Mouse (Mus musculus): ENCODE results near the gene Rasal2. TPM values are rescaled to one million over a fixed set of nuclear protein-coding genes. Genes with fewer than 3 reads are reported as not detected.

Gene Rasal2
- polyA plus RNA-seq, 1 experiment from 2014 or later: 45.5 TPM

DNA sequence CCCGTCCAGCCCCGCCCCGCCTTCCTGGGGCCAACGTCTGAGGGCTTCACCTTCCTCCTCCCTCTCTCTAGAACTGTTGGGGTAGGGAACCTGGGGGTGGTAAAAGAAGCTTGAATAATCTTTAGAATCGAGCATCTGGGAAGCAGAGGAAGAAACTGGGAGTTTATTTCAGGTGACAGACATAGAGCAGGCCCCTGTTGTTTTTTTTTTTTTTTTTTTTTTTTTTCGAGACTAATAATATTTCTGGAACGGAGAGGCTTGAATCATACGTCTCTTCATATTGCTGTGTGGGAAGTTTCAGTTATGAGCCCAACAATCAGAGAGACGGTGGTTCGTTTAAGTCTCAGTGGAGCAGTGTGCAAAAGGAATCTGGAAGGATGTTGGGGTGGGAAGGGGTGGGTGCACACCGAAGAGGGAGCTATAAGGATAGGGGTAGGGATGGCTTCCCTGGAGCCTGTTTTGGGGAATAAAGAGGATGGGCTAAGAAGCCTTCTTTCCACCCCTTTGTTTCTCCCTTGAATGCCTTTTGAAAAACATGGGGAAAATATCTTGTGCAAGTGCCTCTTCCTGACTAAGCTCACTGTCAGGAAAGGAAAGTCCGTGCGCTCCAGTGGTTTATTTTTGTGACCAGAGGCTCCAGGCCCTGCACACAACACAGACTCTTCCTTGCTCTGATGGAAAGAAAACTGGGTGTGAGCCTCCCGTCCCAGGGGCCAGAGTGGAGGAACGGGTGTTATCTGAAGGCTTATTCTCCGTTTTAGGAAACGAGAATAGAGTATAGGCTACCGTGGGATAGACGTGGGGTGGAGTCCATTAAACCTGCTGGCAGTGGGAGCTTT, 31.5 kb upstream of the Rasal2 start:
- Histone ChIP-seq H3K4me2 (replicated peaks) (peak overlapping the region; percentile 20), H3K27me3 (ENCODE audit: control insufficient read depth, insufficient read depth, low read length) (no peaks in the 10 kb centered on the region), H3K4me1 (replicated peaks; ENCODE audit: control insufficient read depth, insufficient read depth, low read length) (peaks cover 30% of the 10 kb centered on the region), H3K9ac (peak overlapping the region; percentile 17; the same call in 1 of the 2 replicates), H3K4me3 (replicated peaks; ENCODE audit: low read length) (no peak overlapping the region), H3K27ac (peak overlapping the region; percentile 38; the same call in 1 of the 2 replicates), H3K36me3 (replicated peaks; ENCODE audit: control insufficient read depth, insufficient read depth) (no peaks in the 10 kb centered on the region), H3K9me3 (ENCODE audit: control insufficient read depth, low read length) (no peaks in the 10 kb centered on the region)
- 15% methylated on average over 19 of the region's 19 CpGs for WGBS
- ATAC-seq (ENCODE audit: low FRiP score): no peak
- no peak for DNase-seq (ENCODE audit: low spot score)

DNA sequence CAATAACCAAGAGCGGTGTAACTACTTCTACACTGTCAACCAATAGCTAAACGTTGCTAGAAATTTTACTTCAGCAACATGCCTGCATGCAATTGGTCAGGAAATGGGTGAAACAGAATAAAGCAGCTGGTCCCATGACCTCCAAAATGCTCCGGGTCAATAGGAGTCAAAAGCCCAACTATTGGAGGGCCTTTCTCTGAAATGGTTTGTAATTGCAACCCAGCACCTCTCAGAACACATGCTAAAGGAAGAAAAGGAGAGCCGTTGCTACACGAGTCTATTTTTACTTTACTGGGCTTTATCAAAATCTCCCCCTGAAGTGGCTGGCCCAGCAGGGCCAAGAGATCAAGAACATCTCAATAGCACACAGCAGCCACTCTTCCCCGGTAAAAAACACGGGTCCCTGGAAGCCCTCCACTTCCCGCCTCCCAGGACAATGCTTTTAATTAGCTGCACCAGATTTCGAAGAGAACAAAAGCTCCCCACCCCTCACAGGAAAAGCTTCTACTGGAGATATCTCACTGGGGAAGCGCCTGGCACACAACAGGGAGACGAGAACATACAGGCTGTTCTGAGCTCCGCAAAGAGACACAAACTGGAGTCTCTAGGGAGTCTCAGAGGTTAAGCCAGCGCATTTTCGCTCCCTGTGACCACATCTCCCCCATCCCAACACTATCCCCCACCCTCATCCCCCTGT, 30.8 kb upstream of the Rasal2 start:
- DNase-seq (ENCODE audit: low spot score) (no peak), ATAC-seq (ENCODE audit: low FRiP score) (no peak)
- Histone ChIP-seq H3K9ac (peak overlapping the region; percentile 17; the same call in 1 of the 2 replicates), H3K36me3 (replicated peaks; ENCODE audit: control insufficient read depth, insufficient read depth) (no peaks in the 10 kb centered on the region), H3K9me3 (ENCODE audit: control insufficient read depth, low read length) (no peaks in the 10 kb centered on the region), H3K4me3 (replicated peaks; ENCODE audit: low read length) (no peak overlapping the region), H3K27me3 (ENCODE audit: control insufficient read depth, insufficient read depth, low read length) (no peaks in the 10 kb centered on the region), H3K4me2 (replicated peaks) (peak overlapping the region; percentile 20), H3K4me1 (replicated peaks; ENCODE audit: control insufficient read depth, insufficient read depth, low read length) (peaks cover 30% of the 10 kb centered on the region), H3K27ac (peak overlapping the region; percentile 38; the same call in 1 of the 2 replicates)
- 9% methylated on average over 14 of the region's 14 CpGs for WGBS

DNA sequence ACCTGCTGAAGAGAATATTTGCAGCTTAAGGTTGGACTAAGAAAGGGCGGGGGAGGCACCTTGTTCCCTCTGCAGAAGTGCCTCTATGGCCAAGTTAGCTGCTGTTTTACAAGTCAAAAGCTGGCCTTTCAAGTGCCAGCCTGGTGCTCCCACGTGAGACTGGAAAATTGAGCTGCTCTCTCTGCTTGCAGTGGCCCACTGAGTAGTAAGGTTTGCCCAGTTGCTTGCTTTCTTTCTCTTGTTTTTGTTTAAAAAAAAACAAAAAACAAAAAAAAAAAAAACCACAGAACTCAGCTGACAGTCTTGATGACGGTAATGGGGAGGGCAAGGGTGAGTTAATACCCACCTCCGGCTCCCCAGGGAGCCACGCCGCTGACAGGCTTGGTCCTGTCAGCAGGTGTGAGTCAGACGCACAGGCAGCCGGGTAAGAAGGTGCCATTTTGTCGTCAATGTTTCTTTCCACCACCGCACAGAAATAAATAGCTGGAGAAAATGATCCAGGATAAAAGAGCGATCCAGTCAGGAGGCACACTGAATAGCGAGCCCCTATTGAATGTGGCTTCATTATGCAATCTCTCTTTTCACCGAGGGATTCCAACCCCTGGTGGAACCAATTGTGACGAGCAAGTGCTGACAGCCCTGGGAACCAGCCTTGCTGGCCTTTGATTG, 27.7 kb upstream of the Rasal2 start:
- 4% methylated on average over 14 of the region's 14 CpGs for WGBS

DNA sequence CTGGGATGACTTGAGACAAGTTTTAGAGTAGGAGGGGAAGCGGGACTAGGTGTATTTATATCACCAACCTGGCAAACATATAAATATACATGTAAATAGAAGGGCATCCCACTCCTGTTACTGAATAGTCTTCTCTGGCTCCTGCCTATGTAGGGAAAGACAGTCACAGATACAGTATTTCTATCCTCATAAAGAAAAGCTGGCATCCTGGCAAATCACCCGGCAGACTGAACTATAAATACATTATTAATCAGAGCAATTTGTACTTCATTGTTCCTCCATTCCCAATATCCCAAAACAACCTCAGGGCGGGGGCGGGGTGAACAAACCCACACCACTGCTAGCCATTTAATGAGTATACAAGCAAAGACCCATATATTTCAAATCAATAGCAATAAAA, 26.7 kb upstream of the Rasal2 start:
- DNase-seq (ENCODE audit: low spot score) (no peak), ATAC-seq (ENCODE audit: low FRiP score) (no peak)
- Histone ChIP-seq H3K9ac (no peak overlapping the region), H3K4me1 (replicated peaks; ENCODE audit: control insufficient read depth, insufficient read depth, low read length) (peaks cover 27% of the 10 kb centered on the region), H3K9me3 (ENCODE audit: control insufficient read depth, low read length) (no peaks in the 10 kb centered on the region), H3K27me3 (ENCODE audit: control insufficient read depth, insufficient read depth, low read length) (no peaks in the 10 kb centered on the region), H3K4me2 (replicated peaks) (no peak overlapping the region), H3K27ac (0 out of 2 replicates have a peak overlapping the region, but pooled peaks have one; percentile 52), H3K4me3 (replicated peaks; ENCODE audit: low read length) (no peak overlapping the region), H3K36me3 (replicated peaks; ENCODE audit: control insufficient read depth, insufficient read depth) (no peaks in the 10 kb centered on the region)
- 71% methylated on average over 4 of the region's 4 CpGs for WGBS

More for the DNA sequence above, 27.7 kb upstream of the Rasal2 start:
- H3K4me2 ChIP-seq (replicated peaks): peak overlapping the region; percentile 41
- H3K9ac ChIP-seq: no peak overlapping the region; the same call in 1 of the 2 replicates
- no peaks in the 10 kb centered on the region for H3K36me3 ChIP-seq (replicated peaks; ENCODE audit: control insufficient read depth, insufficient read depth)
- no peaks in the 10 kb centered on the region for H3K9me3 ChIP-seq (ENCODE audit: control insufficient read depth, low read length)
- peak; percentile 64 for DNase-seq (ENCODE audit: low spot score)
- ATAC-seq (ENCODE audit: low FRiP score): peak; percentile 84
- peak overlapping the region; percentile 52 for H3K27ac ChIP-seq
- H3K27me3 ChIP-seq (ENCODE audit: control insufficient read depth, insufficient read depth, low read length): no peaks in the 10 kb centered on the region
- H3K4me1 ChIP-seq (replicated peaks; ENCODE audit: control insufficient read depth, insufficient read depth, low read length): peaks cover 30% of the 10 kb centered on the region
- peak overlapping the region; percentile 9; the same call in 1 of the 2 replicates for H3K4me3 ChIP-seq (replicated peaks; ENCODE audit: low read length)

DNA sequence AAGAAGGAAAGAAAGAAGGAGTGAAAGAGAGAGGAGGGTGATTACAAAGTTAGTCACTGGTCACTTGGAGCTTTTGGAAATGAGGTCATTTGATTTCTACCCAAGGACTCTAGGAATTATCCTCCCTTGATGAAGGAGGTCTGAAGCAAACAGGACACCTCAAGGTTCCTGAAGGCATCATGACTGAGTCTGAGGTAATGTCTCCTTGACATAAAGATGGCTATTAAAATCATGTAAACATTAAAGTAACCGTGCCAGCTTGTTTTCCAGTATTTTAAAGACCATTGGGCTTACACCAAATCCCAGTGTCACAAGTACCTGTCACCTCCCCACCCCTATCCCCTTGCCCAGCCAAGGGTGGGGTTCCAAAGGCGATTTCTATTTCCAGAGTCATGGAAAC, 25.9 kb upstream of the Rasal2 start:
- DNase-seq (ENCODE audit: low spot score) (no peak), ATAC-seq (ENCODE audit: low FRiP score) (no peak)
- Histone ChIP-seq H3K4me1 (replicated peaks; ENCODE audit: control insufficient read depth, insufficient read depth, low read length) (peaks cover 19% of the 10 kb centered on the region), H3K4me2 (replicated peaks) (no peak overlapping the region), H3K9me3 (ENCODE audit: control insufficient read depth, low read length) (no peaks in the 10 kb centered on the region), H3K9ac (no peak overlapping the region), H3K36me3 (replicated peaks; ENCODE audit: control insufficient read depth, insufficient read depth) (no peaks in the 10 kb centered on the region), H3K27ac (no peak overlapping the region), H3K27me3 (ENCODE audit: control insufficient read depth, insufficient read depth, low read length) (no peaks in the 10 kb centered on the region), H3K4me3 (replicated peaks; ENCODE audit: low read length) (no peak overlapping the region)
- 97% methylated on average over 2 of the region's 2 CpGs for WGBS

DNA sequence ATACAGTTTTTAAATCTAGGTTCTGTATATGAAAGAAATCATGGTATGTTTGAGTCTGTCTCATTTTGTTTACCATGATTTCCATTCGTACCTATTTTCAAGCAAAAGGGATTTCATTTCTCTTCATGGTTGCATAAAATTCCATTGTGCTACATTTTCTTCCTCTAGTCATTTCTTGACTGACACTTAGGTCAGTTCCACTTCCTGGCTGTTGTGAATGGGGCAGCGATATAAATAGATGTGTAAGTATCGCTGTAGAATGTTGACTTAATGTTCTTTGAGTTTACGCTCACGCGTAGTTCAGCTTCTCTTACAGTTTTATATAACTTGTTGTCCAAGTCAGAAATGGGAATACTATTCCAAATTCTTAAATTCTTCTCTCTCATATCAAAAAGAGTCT, 23.5 kb upstream of the Rasal2 start:
- no peaks in the 10 kb centered on the region for H3K27me3 ChIP-seq (ENCODE audit: control insufficient read depth, insufficient read depth, low read length)
- 94% methylated on average over 6 of the region's 6 CpGs for WGBS
- no peak overlapping the region for H3K4me3 ChIP-seq (replicated peaks; ENCODE audit: low read length)
- ATAC-seq (ENCODE audit: low FRiP score) (no peak), DNase-seq (ENCODE audit: low spot score) (no peak)
- no peaks in the 10 kb centered on the region for H3K36me3 ChIP-seq (replicated peaks; ENCODE audit: control insufficient read depth, insufficient read depth)
- H3K27ac ChIP-seq: no peak overlapping the region
- H3K9ac ChIP-seq: no peak overlapping the region
- H3K9me3 ChIP-seq (ENCODE audit: control insufficient read depth, low read length): no peaks in the 10 kb centered on the region
- H3K4me1 ChIP-seq (replicated peaks; ENCODE audit: control insufficient read depth, insufficient read depth, low read length): peaks cover 13% of the 10 kb centered on the region
- no peak overlapping the region for H3K4me2 ChIP-seq (replicated peaks)

DNA sequence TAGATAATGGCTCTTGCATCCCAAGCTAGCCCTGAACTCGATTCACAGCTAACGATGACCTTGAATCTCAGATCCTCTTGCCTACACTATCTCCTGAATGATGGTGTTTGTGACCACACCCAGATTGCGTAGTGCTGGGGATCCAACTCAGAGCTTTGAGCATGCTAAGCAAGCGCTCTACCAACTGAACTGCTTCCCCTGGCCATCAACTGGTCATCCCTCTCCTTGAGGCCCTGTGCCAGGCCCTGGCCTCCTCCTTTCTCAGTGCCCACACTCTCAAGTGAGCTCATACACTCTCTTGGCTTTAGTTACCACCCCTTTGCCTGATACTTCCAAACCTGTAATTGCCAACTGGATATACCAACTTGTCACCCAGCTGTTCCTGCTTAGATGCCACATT, 22.0 kb upstream of the Rasal2 start:
- Histone ChIP-seq H3K4me3 (replicated peaks; ENCODE audit: low read length) (no peak overlapping the region), H3K9me3 (ENCODE audit: control insufficient read depth, low read length) (no peaks in the 10 kb centered on the region), H3K9ac (no peak overlapping the region), H3K4me1 (replicated peaks; ENCODE audit: control insufficient read depth, insufficient read depth, low read length) (peaks cover 2% of the 10 kb centered on the region), H3K27me3 (ENCODE audit: control insufficient read depth, insufficient read depth, low read length) (no peaks in the 10 kb centered on the region), H3K4me2 (replicated peaks) (no peak overlapping the region), H3K36me3 (replicated peaks; ENCODE audit: control insufficient read depth, insufficient read depth) (no peaks in the 10 kb centered on the region), H3K27ac (no peak overlapping the region)
- ATAC-seq (ENCODE audit: low FRiP score) (no peak), DNase-seq (ENCODE audit: low spot score) (no peak)
- 93% methylated on average over 4 of the region's 4 CpGs for WGBS

DNA sequence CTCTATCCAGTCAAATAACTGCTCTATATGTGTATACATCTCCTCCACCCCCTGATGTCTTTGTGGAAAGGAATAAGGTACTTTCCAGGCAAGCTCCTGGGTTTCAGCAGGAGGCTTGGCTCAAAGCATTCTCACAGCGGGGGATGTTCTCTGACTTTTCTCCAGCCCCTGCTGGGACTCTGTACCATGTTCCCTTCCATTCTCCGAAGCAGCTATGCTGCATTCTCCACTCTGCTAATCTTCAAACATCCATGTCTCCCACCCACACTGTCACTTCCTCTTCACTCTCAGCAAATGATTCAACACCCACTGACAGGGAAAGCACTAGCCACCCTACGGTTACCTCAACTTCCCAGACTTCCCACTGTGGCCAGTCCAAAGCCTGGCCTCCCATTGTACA, 20.9 kb upstream of the Rasal2 start:
- no peak overlapping the region for H3K27ac ChIP-seq
- ATAC-seq (ENCODE audit: low FRiP score): no peak
- H3K9me3 ChIP-seq (ENCODE audit: control insufficient read depth, low read length): no peaks in the 10 kb centered on the region
- H3K4me1 ChIP-seq (replicated peaks; ENCODE audit: control insufficient read depth, insufficient read depth, low read length): no peaks in the 10 kb centered on the region
- no peak overlapping the region for H3K4me3 ChIP-seq (replicated peaks; ENCODE audit: low read length)
- no peaks in the 10 kb centered on the region for H3K36me3 ChIP-seq (replicated peaks; ENCODE audit: control insufficient read depth, insufficient read depth)
- no peak overlapping the region for H3K9ac ChIP-seq
- no peak overlapping the region for H3K4me2 ChIP-seq (replicated peaks)
- WGBS: 45% methylated on average over 3 of the region's 3 CpGs
- no peak for DNase-seq (ENCODE audit: low spot score)
- H3K27me3 ChIP-seq (ENCODE audit: control insufficient read depth, insufficient read depth, low read length): no peaks in the 10 kb centered on the region

DNA sequence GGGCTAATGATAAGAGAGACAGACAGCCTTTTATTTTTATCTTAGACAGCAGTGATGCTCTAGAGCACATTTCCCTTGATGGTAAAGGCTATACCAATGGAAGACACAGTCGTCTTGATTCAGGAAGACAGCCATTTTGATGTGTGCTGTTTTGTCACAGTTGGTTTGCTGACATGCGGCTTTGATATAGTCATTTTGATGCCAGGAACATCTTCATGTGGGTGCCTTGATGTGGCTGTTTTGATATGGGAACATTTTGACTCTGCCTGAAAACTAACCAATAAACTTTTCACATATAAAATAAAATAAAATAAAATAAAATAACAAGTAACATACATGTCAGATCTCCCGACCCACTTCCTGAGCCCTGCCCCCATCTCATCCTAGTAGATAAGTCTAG, 16.0 kb upstream of the Rasal2 start:
- ATAC-seq (ENCODE audit: low FRiP score) (no peak), DNase-seq (ENCODE audit: low spot score) (no peak)
- Histone ChIP-seq H3K4me2 (replicated peaks) (no peak overlapping the region), H3K27me3 (ENCODE audit: control insufficient read depth, insufficient read depth, low read length) (no peaks in the 10 kb centered on the region), H3K36me3 (replicated peaks; ENCODE audit: control insufficient read depth, insufficient read depth) (no peaks in the 10 kb centered on the region), H3K27ac (no peak overlapping the region), H3K4me3 (replicated peaks; ENCODE audit: low read length) (no peak overlapping the region), H3K9ac (no peak overlapping the region), H3K4me1 (replicated peaks; ENCODE audit: control insufficient read depth, insufficient read depth, low read length) (no peaks in the 10 kb centered on the region), H3K9me3 (ENCODE audit: control insufficient read depth, low read length) (no peaks in the 10 kb centered on the region)
- WGBS: 96% methylated on average over 3 of the region's 3 CpGs
